ENCODE assay signal across 23 mouse cellular contexts in the genomic region with DNA sequence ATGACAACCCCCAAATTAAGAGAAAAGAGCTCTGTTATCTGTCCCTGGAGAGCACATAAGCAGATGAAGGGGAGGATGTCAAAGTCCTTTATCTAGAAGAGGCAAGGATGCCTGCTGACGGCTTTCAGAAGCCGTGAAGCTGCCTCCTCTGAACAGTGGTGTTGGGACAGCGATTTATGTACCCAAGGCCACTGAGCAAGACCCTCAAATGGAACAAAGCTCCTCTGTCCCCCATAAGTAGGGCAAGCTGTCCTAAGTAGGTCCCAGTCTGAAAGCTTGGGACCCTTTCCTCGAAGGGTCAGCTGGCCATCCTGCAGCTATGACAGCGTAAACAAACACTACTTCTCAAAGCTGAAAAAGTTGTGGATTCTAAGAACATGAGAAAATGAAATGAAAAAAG. TPM values are rescaled to one million over a fixed set of nuclear protein-coding genes. Genes with fewer than 3 reads are reported as not detected.
A peak's percentile ranks its signal among the peaks of the same experiment; 100 is the strongest.
DNase-seq lines count a peak whose midpoint lies in the region; ATAC-seq and TF ChIP-seq lines count a peak whose summit lies in the region.
"Had no signal": no experiment of that assay in that cellular context is flagged by ENCODE, and none has a peak within 500 bp of the region (broad histone marks: within the 10 kb centered on the region; RNA-seq: fewer than 3 reads in every experiment).

No protein-coding gene starts in this region.

- no peak for TF ChIP-seq CTCF in kidney, postnatal 0 days (IDR thresholded peaks at IDR 0.05; ENCODE audit: low read depth)

- WGBS in heart, embryonic 10.5 days: 38% methylated on average over 5 of the region's 5 CpGs
- WGBS in kidney, postnatal 0 days: 65% methylated on average over 5 of the region's 5 CpGs

- H3K36me3 ChIP-seq in heart, embryonic 10.5 days: no peaks in the 10 kb centered on the region
- H3K36me3 ChIP-seq in kidney, postnatal 0 days (ENCODE audit: insufficient read depth, low read length): no peaks in the 10 kb centered on the region
- H3K36me3 ChIP-seq: embryonic facial prominence, embryonic 10.5 days; embryonic facial prominence, embryonic 12.5 days; forebrain, embryonic 15.5 days; G1E had no signal

- H3K4me1 ChIP-seq in heart, embryonic 10.5 days: no peaks in the 10 kb centered on the region
- no peaks in the 10 kb centered on the region for H3K4me1 ChIP-seq in kidney, postnatal 0 days (replicated peaks; ENCODE audit: insufficient read depth, low read length)
- H3K4me1 ChIP-seq: embryonic facial prominence, embryonic 10.5 days; embryonic facial prominence, embryonic 12.5 days; forebrain, embryonic 15.5 days had no signal

- no peak overlapping the region for H3K9ac ChIP-seq in kidney, postnatal 0 days (ENCODE audit: low read depth, low read length)
- H3K9ac ChIP-seq: embryonic facial prominence, embryonic 12.5 days; forebrain, embryonic 13.5 days; forebrain, embryonic 15.5 days had no signal

- H3K27ac ChIP-seq in heart, embryonic 10.5 days: no peak overlapping the region
- no peak overlapping the region for H3K27ac ChIP-seq in kidney, postnatal 0 days
- H3K27ac ChIP-seq: embryonic facial prominence, embryonic 10.5 days; embryonic facial prominence, embryonic 12.5 days; forebrain, embryonic 13.5 days; forebrain, embryonic 15.5 days had no signal

- ATAC-seq in kidney, postnatal 0 days (replicated peaks; ENCODE audit: low FRiP score, low read depth): no peak
- ATAC-seq: activated CD4-positive, CD25-positive, alpha-beta regulatory T cell, adult 4 months; CD4-positive, CD25-positive, alpha-beta regulatory T cell, adult 4 months; forebrain, embryonic 13.5 days; forebrain, embryonic 15.5 days; Patski had no signal

- H3K4me2 ChIP-seq in kidney, postnatal 0 days (ENCODE audit: low read length): no peak overlapping the region
- H3K4me2 ChIP-seq: embryonic facial prominence, embryonic 12.5 days; forebrain, embryonic 13.5 days; forebrain, embryonic 15.5 days had no signal

- no peaks in the 10 kb centered on the region for H3K9me3 ChIP-seq in heart, embryonic 10.5 days
- H3K9me3 ChIP-seq in kidney, postnatal 0 days (replicated peaks; ENCODE audit: low read length): no peaks in the 10 kb centered on the region
- H3K9me3 ChIP-seq: embryonic facial prominence, embryonic 10.5 days; embryonic facial prominence, embryonic 12.5 days; forebrain, embryonic 13.5 days; forebrain, embryonic 15.5 days had no signal

- peak; percentile 74 for DNase-seq in heart, adult 11 months
- no peak for DNase-seq in heart, embryonic 10.5 days (ENCODE audit: low spot score)
- DNase-seq in kidney, postnatal 0 days (ENCODE audit: low spot score): peak; percentile 31
- no peak for DNase-seq in kidney, adult 9 months
- DNase-seq in kidney, postnatal 14 days: peak; percentile 51
- no peak for DNase-seq in kidney, adult 8-10 months
- DNase-seq: adrenal gland, adult 8-10 months; adrenal gland, postnatal 14 days; adrenal gland, postnatal 36 days; B cell, adult 2 months; cerebellum, adult 11-12 months; cerebellum, adult 2 months; cerebellum, adult 9-10 months; cerebellum, postnatal 10 days; cerebellum, postnatal 25 days had no signal

- H3K4me3 ChIP-seq in heart, embryonic 10.5 days: no peak overlapping the region
- H3K4me3 ChIP-seq in kidney, postnatal 0 days (replicated peaks; ENCODE audit: low read depth, low read length): no peak overlapping the region
- H3K4me3 ChIP-seq: embryonic facial prominence, embryonic 10.5 days; embryonic facial prominence, embryonic 12.5 days; forebrain, embryonic 13.5 days; forebrain, embryonic 15.5 days had no signal

- H3K27me3 ChIP-seq in heart, embryonic 10.5 days (ENCODE audit: insufficient read depth, poor library complexity, severe bottlenecking): peaks cover 14% of the 10 kb centered on the region; the same call in 1 of the 2 replicates
- H3K27me3 ChIP-seq in kidney, postnatal 0 days (ENCODE audit: insufficient read depth, low read length): no peaks in the 10 kb centered on the region
- H3K27me3 ChIP-seq: forebrain, embryonic 13.5 days; forebrain, embryonic 15.5 days; Patski had no signal

RNA-seq across cellular contexts. Expression of a gene that starts 11.4 kb away (rescaled TPM):
- 0.20 and 0.22 TPM in 2 replicates for polyA plus RNA-seq in heart, embryonic 10.5 days (2016; fragmentation: Nextera tagmentation; extraction: Ambion mirVana)
- polyA plus RNA-seq in kidney, postnatal 0 days (2015; fragmentation: Nextera tagmentation; extraction: Ambion mirVana): 0.04 and 0.37 TPM in 2 replicates
- polyA plus RNA-seq: activated CD4-positive, CD25-positive, alpha-beta regulatory T cell, adult 4 months; CD4-positive, CD25-positive, alpha-beta regulatory T cell, adult 4 months; G1E; Patski had no signal

Comparison
In these comparisons a context has a peak if more than half of its experiments do, and no peak if none do; other contexts are left out.
1. DNase-seq: peak in heart, adult 11 months (single experiment), kidney, postnatal 0 days (single experiment) and kidney, postnatal 14 days (single experiment); none in heart, embryonic 10.5 days (single experiment), kidney, adult 9 months (single experiment) and kidney, adult 8-10 months (0 of 2).